Mouse (Mus musculus) spleen, postnatal 36 days (tissue): ENCODE data around the gene Sult2a8.
"Not testable (repeated sequence)": the region's sequence is repeated elsewhere in the genome, so short reads cannot be mapped to it uniquely, and the experiment has no call there.

Experiments
- DNase-seq, 2 experiments: peaks; one replicate each; pipeline ENCODE4 v3.0.0; 2022; ENCODE audit warnings: low spot score in 2 of 2, mixed read lengths in 1 of 2

Sult2a8 gene

DNA sequence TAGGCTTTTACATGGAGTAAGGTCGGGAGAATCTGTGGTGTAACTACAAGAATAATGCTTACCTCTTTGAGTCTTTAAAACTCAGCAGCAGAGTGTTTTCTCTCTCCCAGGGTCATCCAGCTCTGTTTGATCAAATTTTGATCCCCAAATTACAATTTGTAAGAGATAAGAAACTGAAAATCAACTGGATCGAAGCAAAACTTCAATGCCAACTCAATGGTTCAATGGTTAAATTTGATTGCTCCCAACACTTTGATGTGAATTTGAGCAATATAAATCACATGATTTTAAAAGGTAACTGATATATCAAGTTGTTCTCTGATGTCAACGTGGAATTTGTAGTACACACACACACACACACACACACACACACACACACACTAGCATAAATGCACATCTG lies at the start of gene Sult2a8:
TSS of gene Sult2a8 (minus strand) at position 236 of the 400 bp plus-strand sequence.
- no peak for DNase-seq

GRCm38 (mm10) chr7:14494130-14494529 lies 47.6 kb upstream of the Sult2a8 start, which contains the start of gene Sult2a7:
Gene Sult2a7 (minus strand): TSS chr7:14494230.
- DNase-seq = no peak

DNA sequence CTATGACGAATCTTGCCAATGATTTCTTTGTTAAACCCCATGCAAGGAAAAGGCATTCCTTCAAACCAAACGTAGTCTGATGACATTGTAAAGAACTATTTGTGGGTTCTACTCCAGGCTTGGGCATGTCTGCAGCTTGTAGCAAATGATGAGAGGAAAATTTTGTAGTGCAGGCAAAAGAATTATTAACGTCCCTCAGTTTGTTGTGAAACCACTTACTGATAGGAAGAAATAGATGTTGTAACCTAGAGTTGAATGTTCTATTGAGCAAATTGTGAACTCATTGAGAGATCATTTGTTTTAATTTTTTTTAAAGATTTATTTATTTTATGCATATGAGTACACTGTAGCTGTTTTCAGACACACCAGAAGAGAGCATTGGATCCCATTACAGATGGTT lies 46.3 kb upstream of the Sult2a8 start:
- DNase-seq = no peak

DNA sequence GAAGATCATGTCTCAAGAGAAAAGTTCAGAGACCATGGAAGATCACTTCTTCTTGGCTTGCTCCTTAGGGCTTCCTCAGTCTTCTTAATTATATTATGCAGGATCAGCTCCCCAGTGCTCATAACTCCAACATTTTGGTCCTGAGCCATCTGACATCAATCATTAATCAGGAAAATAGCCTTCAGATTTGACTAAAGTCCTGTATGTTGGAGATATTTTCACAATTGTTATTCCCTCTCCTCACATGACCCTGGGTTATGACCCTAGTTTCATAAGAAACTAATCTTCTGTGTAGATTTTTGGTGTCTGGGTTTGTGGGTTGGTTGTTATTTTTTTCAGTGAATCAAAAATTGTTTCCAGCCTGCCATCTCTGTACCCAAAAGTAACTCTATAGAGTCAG lies 7.0 kb downstream of the Sult2a8 start:
- no peak for DNase-seq

- no peak for DNase-seq
Measured at GRCm38 (mm10) chr7:14438484-14438883, 8.1 kb downstream of the Sult2a8 start.

GRCm38 (mm10) chr7:14438029-14438428 lies 8.5 kb downstream of the Sult2a8 start:
- no peak for DNase-seq

GRCm38 (mm10) chr7:14399363-14399762 lies 47.2 kb downstream of the Sult2a8 start:
- not testable (repeated sequence) for DNase-seq

GRCm38 (mm10) chr7:14396462-14396861 lies 50.1 kb downstream of the Sult2a8 start:
- no peak for DNase-seq
